8 mouse cellular contexts compared by ENCODE assay signal in genomic region chr9:50443708-50444463, GRCm38 (mm10). TPM values are rescaled to one million over a fixed set of nuclear protein-coding genes. Genes with fewer than 3 reads are reported as not detected.
A peak's percentile ranks its signal among the peaks of the same experiment; 100 is the strongest.
DNase-seq lines count a peak whose midpoint lies in the region; ATAC-seq and TF ChIP-seq lines count a peak whose summit lies in the region.
"Had no signal": no experiment of that assay in that cellular context is flagged by ENCODE, and none has a peak within 500 bp of the region (broad histone marks: within the 10 kb centered on the region; RNA-seq: fewer than 3 reads in every experiment).

No protein-coding gene starts in this region.

- WGBS in heart, embryonic 15.5 days: 45% methylated on average over 23 of the region's 23 CpGs
- 43% methylated on average over 22 of the region's 23 CpGs for WGBS in lung, postnatal 0 days

- H3K36me3 ChIP-seq in CH12.LX (replicated peaks in 1 of 2; ENCODE audit: control insufficient read depth in 1 of 2, insufficient read depth in 1 of 2, low read length in 1 of 2): no peaks in the 10 kb centered on the region
- no peaks in the 10 kb centered on the region for H3K36me3 ChIP-seq in heart, embryonic 15.5 days
- H3K36me3 ChIP-seq in lung, postnatal 0 days (ENCODE audit: insufficient read depth, low read length): no peaks in the 10 kb centered on the region
- H3K36me3 ChIP-seq: liver, embryonic 15.5 days had no signal

- no peak overlapping the region for H3K4me2 ChIP-seq in CH12.LX (ENCODE audit: insufficient read depth, low read depth, poor library complexity, severe bottlenecking)
- H3K4me2 ChIP-seq in heart, embryonic 15.5 days: peak overlapping the region; percentile 38; the same call in 1 of the 2 replicates
- no peak overlapping the region for H3K4me2 ChIP-seq in lung, postnatal 0 days (replicated peaks; ENCODE audit: low read depth, low read length)
- H3K4me2 ChIP-seq: liver, embryonic 15.5 days had no signal

- H3K27me3 ChIP-seq in CH12.LX (replicated peaks): no peaks in the 10 kb centered on the region
- H3K27me3 ChIP-seq in heart, embryonic 15.5 days: no peaks in the 10 kb centered on the region
- no peaks in the 10 kb centered on the region for H3K27me3 ChIP-seq in lung, postnatal 0 days (replicated peaks; ENCODE audit: insufficient read depth, low read length)
- H3K27me3 ChIP-seq: liver, embryonic 15.5 days had no signal

- peaks cover 2 to 16% of the 10 kb centered on the region in 2 experiments; a peak in 3 of 4 replicates for H3K4me1 ChIP-seq in CH12.LX (ENCODE audit: control insufficient read depth in 1 of 2, insufficient read depth in 2 of 2)
- peaks cover 5% of the 10 kb centered on the region; the same call in 1 of the 2 replicates for H3K4me1 ChIP-seq in heart, embryonic 15.5 days (replicated peaks)
- H3K4me1 ChIP-seq in lung, postnatal 0 days (ENCODE audit: insufficient read depth, low read depth, low read length): no peaks in the 10 kb centered on the region
- H3K4me1 ChIP-seq: liver, embryonic 15.5 days had no signal

- H3K4me3 ChIP-seq in CH12.LX (replicated peaks in 1 of 3; ENCODE audit: low read depth in 2 of 3, low read length in 2 of 3, poor library complexity in 1 of 3): no peak overlapping the region
- H3K4me3 ChIP-seq in heart, embryonic 15.5 days: no peak overlapping the region; the same call in 1 of the 2 replicates
- H3K4me3 ChIP-seq in layer of hippocampus, adult 2 months: no peak overlapping the region
- no peak overlapping the region for H3K4me3 ChIP-seq in lung, postnatal 0 days (ENCODE audit: low read depth, low read length)
- H3K4me3 ChIP-seq: liver, embryonic 15.5 days had no signal

- in situ Hi-C loops in CH12.LX (cut with MboI; ENCODE audit: low pct_ligation_motif_present, low pct_unique_long_range_greater_than_20kb, low sequenced_read_pairs): no loop called here

- dilution Hi-C loops in CH12.LX (cut with MboI; ENCODE audit: extremely low pct_ligation_motif_present, extremely low pct_unique_long_range_greater_than_20kb, low sequenced_read_pairs): no loop called here

- H3K9me3 ChIP-seq in CH12.LX (replicated peaks; ENCODE audit: low read length): no peaks in the 10 kb centered on the region
- H3K9me3 ChIP-seq in heart, embryonic 15.5 days (replicated peaks): no peaks in the 10 kb centered on the region
- H3K9me3 ChIP-seq in lung, postnatal 0 days (ENCODE audit: low read length): no peaks in the 10 kb centered on the region
- H3K9me3 ChIP-seq: liver, embryonic 15.5 days had no signal

- peak; percentile 92 to 94 for TF ChIP-seq CTCF in CH12.LX (conservative IDR thresholded peaks at IDR 0.05 in 1 of 2, IDR thresholded peaks at IDR 0.05 in 1 of 2; ENCODE audit: low read depth in 2 of 2, low read length in 2 of 2)
- TF ChIP-seq CTCF in layer of hippocampus, adult 2 months (conservative IDR thresholded peaks at IDR 0.05): peak; percentile 93
- peak; percentile 93 for TF ChIP-seq CTCF in lung, postnatal 0 days (IDR thresholded peaks at IDR 0.05)

- H3K9ac ChIP-seq in CH12.LX (ENCODE audit: insufficient read depth, low read depth): no peak overlapping the region
- H3K9ac ChIP-seq in heart, embryonic 15.5 days: no peak overlapping the region
- H3K9ac ChIP-seq in lung, postnatal 0 days (replicated peaks; ENCODE audit: low read depth): no peak overlapping the region
- H3K9ac ChIP-seq: liver, embryonic 15.5 days had no signal

- TF ChIP-seq POLR2A in CH12.LX (IDR thresholded peaks at IDR 0.05; ENCODE audit: low read depth, low read length): no peak

- no peak for ATAC-seq in heart, embryonic 15.5 days (replicated peaks; ENCODE audit: insufficient number of reproducible peaks, insufficient read depth, low FRiP score, low read depth)
- ATAC-seq in lung, postnatal 0 days: peak; percentile 83

- TF ChIP-seq EP300 in CH12.LX (IDR thresholded peaks at IDR 0.05; ENCODE audit: low read length): no peak
- TF ChIP-seq EP300 in lung, postnatal 0 days (IDR thresholded peaks at IDR 0.05): peak; percentile 94

- H3K79me2 ChIP-seq in CH12.LX (replicated peaks; ENCODE audit: control insufficient read depth, extremely low read depth, insufficient read depth, poor library complexity, severe bottlenecking): no peaks in the 10 kb centered on the region

- H3K27ac ChIP-seq in CH12.LX (ENCODE audit: insufficient read depth, low read depth): no peak overlapping the region
- no peak overlapping the region for H3K27ac ChIP-seq in heart, embryonic 15.5 days
- H3K27ac ChIP-seq in layer of hippocampus, adult 2 months: peak overlapping the region; percentile 78
- H3K27ac ChIP-seq in lung, postnatal 0 days (ENCODE audit: low read length): peak overlapping the region; percentile 80; the same call in 1 of the 2 replicates
- H3K27ac ChIP-seq: liver, embryonic 15.5 days had no signal

- peak; percentile 73 for DNase-seq in CH12.LX (ENCODE audit: extremely low read depth)
- peak; percentile 65 for DNase-seq in Muller cell, postnatal 12 days (ENCODE audit: inconsistent ontology term)
- peak; percentile 82 to 86 for DNase-seq in cerebellum, postnatal 14 days
- peak; percentile 62 to 80 for DNase-seq in layer of hippocampus, adult 2 months (ENCODE audit: low spot score in 2 of 2)
- DNase-seq in lung, postnatal 0 days (ENCODE audit: low spot score): peak; percentile 88
- peak; percentile 76 to 82 for DNase-seq in right cerebral cortex, adult 2 months (ENCODE audit: low spot score in 2 of 2)

- peak; percentile 91 for TF ChIP-seq RAD21 in CH12.LX (IDR thresholded peaks at IDR 0.05; ENCODE audit: low read depth, low read length)

TF ChIP-seq in CH12.LX, 34 proteins besides CTCF, POLR2A, EP300 and RAD21:
- TF ChIP-seq MAZ (IDR thresholded peaks at IDR 0.05; ENCODE audit: low read depth, low read length) (no peak), TCF12 (IDR thresholded peaks at IDR 0.05; ENCODE audit: low read depth, low read length) (0 out of 2 replicates have a peak, but pooled peaks have one; percentile 16), CHD2 (IDR thresholded peaks at IDR 0.05; ENCODE audit: low read length) (no peak), MXI1 (IDR thresholded peaks at IDR 0.05; ENCODE audit: low read depth, low read length) (no peak), MAX (IDR thresholded peaks at IDR 0.05; ENCODE audit: low read length) (no peak), SIN3A (IDR thresholded peaks at IDR 0.05; ENCODE audit: low read length) (no peak), IRF4 (IDR thresholded peaks at IDR 0.05; ENCODE audit: low read depth, low read length) (no peak), KAT2A (IDR thresholded peaks at IDR 0.05; ENCODE audit: insufficient replicate concordance, low read length) (no peak), BHLHE40 (IDR thresholded peaks at IDR 0.05; ENCODE audit: low read depth, low read length) (no peak), JUN (IDR thresholded peaks at IDR 0.05; ENCODE audit: insufficient read depth, low read depth, low read length) (no peak), USF1 (IDR thresholded peaks at IDR 0.05; ENCODE audit: low read depth, low read length) (no peak), MYC (IDR thresholded peaks at IDR 0.05; ENCODE audit: low read depth, low read length) (no peak), ZC3H11A (IDR thresholded peaks at IDR 0.05; ENCODE audit: low read depth, low read length) (peak; percentile 43; the same call in 1 of the 2 replicates), HCFC1 (IDR thresholded peaks at IDR 0.05; ENCODE audit: low read depth, low read length) (no peak), SMC3 (IDR thresholded peaks at IDR 0.05; ENCODE audit: low read depth, low read length) (peak; percentile 80), ELF1 (IDR thresholded peaks at IDR 0.05; ENCODE audit: low read depth, low read length) (no peak), E2F4 (IDR thresholded peaks at IDR 0.05; ENCODE audit: insufficient replicate concordance, low read depth, low read length) (no peak), TBP (conservative IDR thresholded peaks at IDR 0.05; ENCODE audit: low read depth, low read length) (no peak)

RNA-seq across cellular contexts. Expression of gene Plet1, which starts 50.4 kb away (rescaled TPM):
- total RNA-seq in CH12.LX (2012; rRNA removed) (0.08 TPM in 1 of 2 replicates, not detected in the other), CH12.LX (2014; rRNA removed) (not detected in 2 replicates)
- 0.19 TPM in 1 of 2 replicates, not detected in the other for polyA plus RNA-seq in CH12.LX (2012; ENCODE audit: insufficient read length, low read depth)
- polyA plus RNA-seq in heart, embryonic 15.5 days (2015; fragmentation: Nextera tagmentation; extraction: Ambion mirVana): 0.45 and 1.4 TPM in 2 replicates
- not detected for total RNA-seq in layer of hippocampus, adult 2 months (2021)
- polyA plus RNA-seq in lung, postnatal 0 days (2015; fragmentation: Nextera tagmentation; extraction: Ambion mirVana): 53.8 and 60.8 TPM in 2 replicates

Comparison
In these comparisons a context has a peak if more than half of its experiments do, and no peak if none do; other contexts are left out.
1. H3K27ac ChIP-seq: peak in layer of hippocampus, adult 2 months (single experiment) and lung, postnatal 0 days (single experiment); none in CH12.LX (single experiment) and heart, embryonic 15.5 days (single experiment).
2. RNA of gene Plet1, which starts 50.4 kb away (polyA plus RNA-seq): 53.8 to 60.8 TPM in lung, postnatal 0 days; 0.45 to 1.4 TPM in heart, embryonic 15.5 days and 0.19 TPM in CH12.LX; every median in the first group is over 10 times any median in the second.
3. Peak in every context shown above with its lines, with median percentiles within 50 percentile points of each other: DNase-seq and CTCF ChIP-seq.